Mouse (Mus musculus) left cerebral cortex, adult 9 months (tissue): ENCODE results near the gene Snx9.
A peak's percentile ranks its signal among the peaks of the same experiment; 100 is the strongest.

Experiments
- DNase-seq, 2 experiments: peaks; one replicate each; pipeline ENCODE4 v3.0.0; 2022; ENCODE audit warnings: low spot score in 2 of 2

Snx9 gene

DNA sequence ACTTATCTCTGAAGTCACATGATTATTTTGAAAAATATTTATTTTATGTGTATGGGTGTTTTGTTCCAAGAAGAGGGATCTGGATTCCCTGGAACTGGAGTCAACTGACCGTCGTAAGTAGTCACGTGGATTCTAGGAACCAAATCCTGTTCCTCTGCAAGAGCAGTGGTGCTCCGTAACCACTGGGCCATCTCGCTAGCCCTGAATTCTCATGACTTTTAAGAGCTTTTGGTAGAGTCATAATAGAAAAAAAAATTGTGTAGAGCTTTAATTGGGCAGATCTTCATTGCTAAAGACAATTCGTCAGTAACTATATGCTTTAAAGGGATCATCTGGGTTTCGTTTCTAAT is 2.5 kb downstream of the Snx9 start:
- DNase-seq = no peak

DNA sequence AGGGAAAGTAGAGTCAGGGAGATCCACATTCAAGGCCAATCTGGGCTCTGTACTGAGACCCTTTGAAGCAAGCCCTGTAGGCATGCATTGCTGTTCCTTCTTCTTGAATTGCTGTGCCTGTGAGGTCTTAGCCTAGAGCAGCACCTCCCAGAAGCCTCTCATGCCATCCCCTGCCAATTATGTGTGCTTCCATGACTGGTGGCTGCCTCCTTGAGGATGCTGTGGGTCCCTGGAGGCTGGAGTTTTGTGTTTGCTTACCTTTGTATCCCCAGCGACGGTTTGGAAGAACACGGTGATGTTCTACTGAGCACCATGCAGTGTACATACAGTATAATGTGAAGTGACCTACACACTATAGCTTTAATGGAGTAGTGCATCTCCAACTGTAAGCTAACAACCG is 4.2 kb downstream of the Snx9 start:
- no peak for DNase-seq

DNA sequence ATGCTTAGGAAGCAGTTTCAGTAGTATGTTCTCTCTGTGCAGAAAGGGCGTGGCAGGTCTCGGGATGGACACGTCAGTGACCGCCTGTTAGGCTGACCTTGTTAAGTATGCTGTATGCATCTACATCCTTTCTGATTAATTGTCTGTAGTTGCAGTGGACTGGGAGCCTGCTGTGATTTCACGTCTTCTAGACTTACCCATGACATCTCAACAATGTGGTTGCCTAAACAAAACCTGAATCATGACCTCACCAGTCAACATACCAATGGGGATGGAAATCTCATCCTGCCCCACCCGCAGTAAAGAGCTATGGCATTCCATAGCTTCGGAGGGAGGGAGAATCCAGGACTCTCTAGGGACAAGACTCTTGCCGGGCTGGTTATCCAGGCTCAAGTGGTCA is 5.0 kb downstream of the Snx9 start:
- DNase-seq = no peak

DNA sequence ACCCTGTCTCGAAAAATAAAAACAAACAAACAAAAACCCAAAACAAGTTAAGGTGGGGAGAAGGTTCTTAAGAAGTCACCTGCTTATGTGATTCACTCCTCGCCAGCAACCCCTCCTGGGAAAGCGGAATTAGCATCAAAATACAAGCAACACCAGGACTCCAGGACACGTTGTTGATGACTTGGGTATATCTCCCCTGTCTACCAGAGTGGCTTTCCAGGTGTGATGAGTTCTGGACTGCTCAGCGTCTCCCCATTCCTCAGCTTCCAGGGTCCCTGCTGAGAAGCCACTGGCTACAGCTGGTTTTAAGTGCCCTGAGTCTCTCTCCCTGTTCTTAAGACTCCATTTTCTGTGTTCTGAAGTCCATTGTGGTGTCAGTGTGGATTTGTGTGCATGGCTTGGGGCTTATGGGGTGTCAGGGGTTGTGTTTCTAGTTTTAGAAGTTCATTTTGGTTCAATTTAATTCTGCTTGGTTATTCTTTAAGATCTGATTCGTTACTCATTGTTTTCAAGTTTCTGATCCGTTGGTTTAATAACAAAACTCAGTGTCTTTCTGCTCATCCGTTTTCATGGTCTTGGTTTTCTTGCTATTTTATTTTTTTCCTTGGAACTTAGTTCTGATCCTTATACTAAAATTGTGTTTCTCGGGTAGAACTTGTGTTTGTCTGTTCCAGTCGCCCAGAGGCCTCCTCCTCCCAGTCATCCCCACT is 7.7 kb downstream of the Snx9 start:
- no peak for DNase-seq

DNA sequence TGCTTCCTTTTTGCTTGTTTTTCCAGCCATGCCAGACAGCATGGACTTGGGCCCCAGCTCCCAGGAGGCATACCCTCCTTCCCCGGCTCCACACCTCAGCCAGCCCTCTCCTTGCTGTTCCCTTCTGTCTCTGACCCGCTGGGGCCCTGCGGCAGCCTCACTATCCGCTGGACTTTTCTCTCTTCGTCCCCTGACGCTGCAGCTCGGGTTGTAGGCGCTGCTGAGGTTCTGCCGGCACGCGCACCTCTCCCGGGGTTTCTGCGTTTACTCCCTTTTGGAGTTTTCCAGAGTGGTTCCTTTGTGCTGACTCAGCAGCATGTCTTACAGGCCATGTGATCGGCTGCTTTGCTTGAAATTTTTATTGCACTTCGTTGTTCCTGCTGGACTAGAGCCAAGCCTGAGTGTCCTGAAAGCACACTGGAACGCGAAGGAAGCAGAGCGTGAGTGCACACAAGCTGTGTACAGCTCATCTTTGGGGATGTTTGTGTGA is 8.3 kb downstream of the Snx9 start:
- peak in 1 of 2 experiments; percentile 59 for DNase-seq

DNA sequence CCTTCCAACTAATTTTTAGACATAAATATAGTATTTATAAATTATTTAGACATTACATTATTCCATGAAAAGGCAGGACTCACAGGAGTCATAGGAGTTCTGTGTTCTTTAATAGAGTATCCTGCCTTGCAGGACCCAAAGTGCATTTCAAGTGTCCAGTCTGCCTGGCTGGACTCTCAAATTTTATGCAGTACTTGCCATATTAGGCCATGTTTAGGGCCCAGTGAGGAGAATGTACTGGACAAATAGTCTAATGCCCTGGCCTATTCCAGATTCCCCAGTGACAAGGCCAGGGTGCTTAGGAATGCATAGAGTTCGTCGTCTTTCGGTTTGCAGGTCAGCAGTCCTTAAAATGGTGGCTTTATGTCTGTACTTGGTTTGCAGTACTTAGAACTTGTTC is 8.9 kb downstream of the Snx9 start:
- no peak for DNase-seq

DNA sequence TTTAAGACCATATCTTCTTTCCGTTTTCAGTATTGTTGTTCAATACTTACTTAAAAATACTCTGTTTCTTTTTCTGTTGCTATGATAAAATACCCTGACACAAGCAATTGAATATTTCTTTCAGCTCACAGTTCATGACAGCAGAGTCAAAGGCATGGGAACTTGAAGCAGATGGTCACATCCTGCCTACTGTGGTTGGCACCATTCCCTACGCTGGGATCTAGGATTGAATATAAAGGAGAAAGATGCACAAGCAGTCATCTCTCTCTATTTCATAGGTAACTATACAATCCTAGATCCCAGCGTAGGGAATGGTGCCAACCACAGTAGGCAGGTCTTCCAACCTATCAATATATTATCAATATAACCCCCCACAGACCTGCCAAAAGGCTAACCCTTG is 9.3 kb downstream of the Snx9 start:
- no peak for DNase-seq

DNA sequence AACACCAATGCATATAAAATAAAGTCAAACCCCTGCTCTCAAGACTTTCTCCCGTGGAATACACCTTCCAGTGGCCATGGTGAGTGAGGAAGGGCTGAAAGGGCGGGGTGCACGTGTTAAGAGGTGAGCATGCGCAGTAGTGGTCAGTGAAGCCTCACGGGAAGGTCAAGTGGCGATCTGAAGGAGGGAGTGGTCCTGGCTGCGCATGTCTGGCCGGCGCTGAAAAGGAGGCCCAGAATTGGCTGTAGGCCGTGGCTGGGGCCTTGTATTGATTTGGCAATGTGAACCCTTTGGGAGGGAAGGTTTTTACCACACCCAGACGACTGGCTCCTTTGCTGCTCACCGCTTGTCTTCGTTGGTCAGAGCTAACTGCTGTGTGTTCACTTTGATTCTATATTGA is 12.8 kb downstream of the Snx9 start:
- DNase-seq = no peak

DNA sequence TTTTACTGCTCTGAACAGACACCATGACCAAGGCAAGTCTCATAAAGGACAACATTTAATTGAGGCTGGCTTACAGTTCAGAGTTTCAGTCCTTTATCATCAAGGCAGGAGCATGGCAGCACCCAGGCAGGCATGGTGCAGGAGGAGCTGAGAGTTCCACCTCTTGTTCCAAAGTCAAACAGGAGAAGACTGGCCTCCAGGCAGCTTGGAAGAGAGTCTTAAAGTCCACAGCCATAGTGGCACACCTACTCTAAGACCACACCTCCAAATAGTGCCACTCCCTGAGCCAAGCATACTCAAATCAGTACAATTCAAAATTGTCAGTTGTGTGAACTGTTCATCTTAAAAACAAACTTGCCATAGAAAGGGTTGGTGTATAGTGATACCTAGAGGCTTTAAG is 14.4 kb downstream of the Snx9 start:
- DNase-seq = no peak

DNA sequence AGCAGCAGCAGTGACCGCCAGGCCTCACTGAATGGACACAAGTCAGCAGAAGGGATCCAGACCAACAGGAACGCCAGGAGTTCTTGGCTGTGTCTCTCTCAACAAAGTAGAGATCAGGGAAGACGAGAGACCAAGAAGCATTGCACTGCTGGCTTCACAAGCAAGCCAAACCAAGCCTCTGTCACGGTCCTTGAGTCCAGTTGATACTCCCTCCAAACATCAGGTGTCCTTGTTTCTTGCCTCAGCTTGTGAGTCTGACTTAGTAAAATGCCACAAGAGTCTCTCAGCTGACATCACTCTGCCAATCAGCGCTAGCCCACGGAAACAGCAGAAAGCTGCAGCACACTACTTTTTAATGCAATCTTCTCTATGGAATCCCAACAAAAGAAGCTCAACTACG is 15.3 kb downstream of the Snx9 start:
- no peak for DNase-seq

DNA sequence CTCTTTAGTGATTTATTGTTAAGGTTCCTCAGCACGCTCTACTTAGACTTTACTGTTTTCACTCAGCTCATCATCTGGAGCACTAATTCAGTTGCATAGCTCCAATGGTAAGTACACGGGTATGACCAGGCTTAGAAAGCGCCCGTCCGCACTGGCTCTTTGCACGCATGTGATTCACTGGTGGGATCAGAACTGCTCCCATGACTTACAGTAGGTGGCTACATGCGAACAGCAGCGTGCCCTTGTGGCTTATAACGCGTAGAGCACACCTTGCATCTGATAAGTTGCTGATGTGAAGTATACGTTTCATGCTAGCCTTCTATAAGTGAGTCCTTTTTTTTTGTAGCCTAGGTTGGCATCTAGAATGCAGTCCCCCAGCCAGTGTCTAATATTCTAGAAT is 16.1 kb downstream of the Snx9 start:
- no peak for DNase-seq

DNA sequence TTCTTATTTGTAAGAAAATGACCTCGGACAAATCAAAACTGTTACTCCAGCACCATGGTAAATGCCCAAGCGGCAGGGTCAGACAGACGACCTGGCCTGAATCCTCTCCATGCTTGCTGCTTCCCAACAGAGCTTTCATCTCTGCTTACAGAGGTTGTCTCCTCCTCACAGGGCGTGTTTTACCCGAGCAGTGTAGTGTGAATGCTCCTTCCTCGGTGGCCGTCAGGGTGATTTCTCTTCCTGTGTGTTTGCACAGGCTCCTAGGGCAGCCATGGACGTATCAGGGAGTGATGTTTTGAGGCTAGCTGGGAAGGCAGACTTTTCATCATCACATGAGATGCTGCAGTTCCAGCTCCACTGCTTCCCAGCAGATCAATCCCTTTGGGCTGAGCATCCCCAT is 17.1 kb downstream of the Snx9 start:
- DNase-seq = no peak

DNA sequence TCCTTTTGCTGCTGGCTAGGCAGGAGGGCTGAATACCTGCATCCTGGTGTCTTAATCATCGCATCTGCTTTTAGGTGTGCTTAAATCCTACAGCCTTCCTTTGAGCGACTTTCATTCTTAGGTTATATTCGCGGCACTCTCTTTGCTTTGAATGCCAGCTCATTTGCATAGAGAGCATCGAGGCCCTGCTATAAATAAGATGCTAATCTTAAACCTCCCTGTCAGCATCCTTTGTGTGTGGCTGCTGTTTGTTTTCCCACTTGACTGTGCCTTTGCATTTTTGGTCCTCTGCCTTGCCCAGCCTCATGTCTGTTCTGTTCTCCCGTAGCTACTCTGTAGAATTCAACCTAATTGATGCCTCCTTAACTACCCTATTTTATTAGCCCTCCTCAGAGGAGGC is 21.2 kb downstream of the Snx9 start:
- no peak for DNase-seq

DNA sequence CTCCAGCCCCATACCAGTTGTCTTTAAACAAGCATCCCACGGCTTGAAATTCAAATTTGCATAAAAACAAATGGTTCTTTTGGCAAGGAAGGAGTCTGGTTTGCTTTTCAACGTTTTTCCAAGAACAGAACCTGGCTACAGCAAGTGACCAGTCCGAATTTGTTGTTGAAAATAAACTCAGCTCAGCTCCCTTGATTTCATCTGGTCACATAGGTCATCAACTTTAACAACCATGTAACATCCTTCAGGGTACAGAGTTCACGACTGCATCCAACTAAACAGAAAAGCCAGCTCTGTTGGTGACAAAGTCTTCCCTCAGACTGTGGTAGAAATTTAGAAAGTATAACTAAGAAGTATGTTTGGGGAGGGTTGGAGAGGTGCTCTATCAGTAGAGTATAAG is 21.7 kb downstream of the Snx9 start:
- no peak for DNase-seq

DNA sequence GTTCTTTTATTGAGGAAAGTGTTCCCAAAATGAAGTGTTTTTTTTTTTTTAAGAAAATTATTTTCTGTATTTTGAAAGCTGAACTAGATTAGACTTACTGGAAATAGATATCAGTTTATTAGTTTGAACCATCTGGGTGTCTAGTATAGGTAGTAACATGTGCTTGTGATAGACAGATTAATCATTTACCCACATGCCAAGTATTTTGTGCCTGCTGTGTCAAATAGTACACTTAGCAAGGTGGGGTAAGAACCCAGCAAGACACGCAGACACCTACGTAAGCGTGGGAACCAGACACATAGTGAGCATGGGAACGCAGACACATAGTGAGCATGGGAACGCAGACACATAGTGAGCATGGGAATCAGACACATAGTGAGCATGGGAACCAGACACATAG is 22.6 kb downstream of the Snx9 start:
- no peak for DNase-seq

DNA sequence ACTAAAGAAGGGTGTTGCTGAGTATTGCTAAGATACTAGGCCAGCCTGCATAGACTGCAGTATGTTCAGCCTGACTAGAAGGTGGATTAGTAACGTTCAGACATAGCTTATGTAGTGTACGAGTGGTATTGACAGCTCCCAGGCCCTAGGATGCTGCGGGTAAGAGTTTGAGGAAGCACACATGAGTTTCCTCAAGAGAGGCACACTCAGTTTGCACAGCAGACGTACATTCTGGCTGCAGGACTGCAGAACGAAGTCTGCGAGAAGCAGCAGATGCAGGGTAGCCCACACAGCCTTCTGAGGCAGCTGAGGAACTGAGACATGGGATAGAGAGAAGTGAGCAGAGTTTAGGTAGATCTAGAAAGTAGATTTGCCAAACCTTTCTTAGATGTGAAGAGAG is 26.3 kb downstream of the Snx9 start:
- DNase-seq = peak in 1 of 2 experiments; percentile 25

DNA sequence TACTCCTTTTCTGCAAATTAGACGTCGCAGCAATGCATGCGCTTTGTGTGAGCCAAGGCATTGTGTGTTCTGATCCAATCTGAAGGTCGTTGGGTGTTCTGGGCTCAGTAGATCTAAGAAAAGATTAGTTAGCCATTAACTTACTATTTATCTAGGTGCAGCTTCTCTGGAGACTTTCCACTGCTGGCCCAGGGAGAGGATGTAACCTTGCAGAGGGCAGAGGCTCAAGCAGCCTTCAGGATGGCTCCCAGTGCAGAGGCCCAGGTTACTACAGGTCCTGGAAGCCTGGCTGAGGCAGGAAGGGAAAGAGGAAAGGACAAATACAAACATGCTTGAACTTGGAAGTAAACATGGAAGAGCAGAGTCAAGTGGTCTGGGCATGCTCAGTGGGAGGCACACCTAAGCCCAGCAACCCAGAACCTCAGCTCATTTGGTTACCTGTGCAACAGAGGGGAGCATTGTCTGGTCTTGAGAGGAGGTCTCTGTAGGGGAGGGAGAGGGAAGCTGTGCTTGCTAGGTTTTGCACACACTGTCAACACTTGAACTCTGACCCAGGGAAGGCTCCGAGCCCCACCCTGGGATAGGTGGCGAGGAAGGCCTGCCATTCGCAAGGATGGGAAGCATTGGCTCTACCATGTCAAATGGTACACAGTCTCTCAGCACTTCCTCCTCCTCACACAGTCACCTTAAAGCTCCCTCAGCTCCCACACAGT is 27.3 kb downstream of the Snx9 start:
- no peak for DNase-seq

DNA sequence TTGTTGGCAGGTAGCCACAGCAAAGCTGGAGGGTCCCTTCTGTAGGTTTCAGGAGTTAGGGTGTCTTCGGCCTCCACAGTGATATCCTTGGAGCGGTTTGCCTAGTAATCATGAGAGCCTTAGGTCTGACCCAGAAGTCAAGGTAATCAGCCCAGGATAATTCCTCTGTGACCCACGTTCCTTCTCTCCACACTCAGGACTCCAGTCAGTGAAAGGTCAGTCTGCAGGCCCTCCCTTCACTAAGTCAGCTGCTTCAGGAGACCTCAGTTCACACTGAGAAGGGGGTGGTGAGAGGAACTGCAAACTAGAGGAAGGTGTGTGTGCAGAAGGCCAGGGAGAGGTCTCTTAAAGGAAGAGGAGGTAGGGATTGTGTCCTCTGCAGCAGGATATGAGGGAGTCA is 28.3 kb downstream of the Snx9 start:
- DNase-seq = no peak

DNA sequence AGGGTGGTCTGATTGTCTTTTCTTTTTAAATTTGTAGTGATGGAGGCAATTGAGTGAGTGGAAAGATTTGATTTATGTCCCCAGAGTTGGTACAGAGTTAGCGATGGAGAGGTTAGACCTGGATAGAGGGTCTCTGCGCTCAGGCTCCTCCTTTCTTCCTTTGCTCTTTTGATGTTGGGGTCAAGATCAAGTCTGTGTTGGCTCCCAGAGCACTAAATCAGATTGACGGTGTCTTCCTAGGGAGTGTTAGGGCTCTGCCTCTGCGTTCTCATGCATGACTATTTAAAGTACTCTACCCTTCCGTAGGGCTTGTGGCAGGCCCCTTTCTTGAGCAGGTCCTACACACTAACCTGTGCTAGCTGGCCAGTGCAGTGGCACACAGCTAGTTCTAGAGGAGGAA is 28.9 kb downstream of the Snx9 start:
- DNase-seq = no peak

DNA sequence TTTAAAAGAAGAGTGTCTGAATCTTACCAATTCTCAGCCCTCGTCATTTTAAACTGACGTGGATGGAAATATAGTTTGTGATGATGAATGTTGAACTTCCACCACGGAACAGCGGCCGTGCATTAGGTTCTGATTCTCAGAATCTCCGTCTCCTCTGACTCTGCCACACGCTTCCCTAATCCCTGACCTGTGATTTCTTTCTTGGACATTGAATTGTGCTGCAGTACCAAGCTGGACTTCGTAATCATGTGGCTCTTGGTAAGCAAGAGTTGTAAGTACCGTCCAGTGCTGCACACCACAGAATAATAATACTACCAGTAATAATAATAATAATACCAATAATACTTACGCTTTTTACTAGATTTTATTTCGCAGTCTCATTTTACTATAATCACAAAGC is 29.6 kb downstream of the Snx9 start:
- DNase-seq = no peak

DNA sequence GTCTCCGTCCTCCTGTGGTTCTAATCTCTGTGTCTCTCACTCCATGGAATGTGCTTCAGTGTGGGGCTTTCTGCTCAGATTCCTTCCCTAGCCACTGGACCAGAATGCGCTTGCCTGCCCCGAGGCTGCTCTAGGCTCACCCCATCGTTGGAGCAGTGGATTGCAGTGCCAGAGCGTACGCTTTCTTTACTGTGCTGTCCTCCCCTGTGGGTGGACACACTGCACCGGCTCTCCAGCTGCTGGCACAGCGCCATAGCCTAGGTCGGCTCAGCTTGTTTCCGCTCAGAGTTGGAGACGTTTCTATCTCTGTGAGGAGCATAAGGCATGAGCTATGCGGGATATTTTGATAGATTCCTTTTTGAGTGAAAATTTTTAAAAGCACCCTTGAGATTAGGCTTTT is 31.4 kb downstream of the Snx9 start:
- peak in 1 of 2 experiments; percentile 31 for DNase-seq

DNA sequence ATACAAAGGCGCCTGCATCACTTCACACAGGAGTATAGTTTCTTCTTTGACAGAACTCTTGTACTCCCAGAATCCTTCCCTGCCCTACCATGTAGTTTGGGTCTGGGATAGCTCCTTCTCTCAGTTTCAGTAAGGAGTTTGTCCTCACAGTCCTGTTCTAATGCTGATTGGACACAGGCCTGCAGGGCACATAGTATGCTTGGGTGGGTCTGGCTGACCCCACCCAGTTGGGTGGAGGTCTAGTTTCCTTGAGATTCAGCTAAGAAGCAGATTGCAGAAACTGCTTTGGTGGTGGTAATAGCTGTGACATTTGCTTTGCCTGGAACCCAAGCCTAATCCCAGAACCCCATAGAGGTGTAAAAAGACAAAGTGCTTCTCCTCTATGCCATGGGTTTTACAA is 33.4 kb downstream of the Snx9 start:
- no peak for DNase-seq

DNA sequence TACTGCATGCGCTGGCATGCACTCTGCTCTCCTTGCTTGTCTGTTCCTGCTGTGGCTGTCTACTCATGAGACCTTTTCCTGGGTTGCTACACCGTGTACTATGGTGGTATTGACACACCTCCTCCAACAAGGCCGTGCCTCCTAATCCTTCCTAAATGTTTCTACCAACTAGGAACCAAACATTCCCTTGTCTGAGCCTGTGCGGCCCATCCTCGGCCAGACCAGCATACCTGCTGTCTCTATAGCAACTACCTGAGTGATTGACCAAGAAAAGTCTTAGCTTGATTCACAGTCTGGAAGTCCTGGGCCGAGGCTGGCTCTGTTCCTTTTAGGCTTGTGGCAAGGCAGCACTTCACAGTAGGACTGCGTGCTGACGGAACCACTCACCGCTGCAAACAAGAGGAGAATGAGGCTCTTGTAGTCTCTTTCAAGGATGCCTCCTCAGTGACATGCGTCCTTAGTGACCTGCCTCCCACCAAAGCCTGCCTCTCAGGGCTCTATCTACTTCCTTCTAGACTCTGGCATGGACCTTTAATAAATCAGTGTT is 36.6 kb downstream of the Snx9 start:
- DNase-seq = no peak
